Mouse (Mus musculus): ENCODE data around the gene Gm6760. TPM values are rescaled to one million over a fixed set of nuclear protein-coding genes. Genes with fewer than 3 reads are reported as not detected.

The Gm6760 gene
- polyA plus RNA-seq (2012; fragmentation: generic; extraction: Trizol) = not detected

DNA sequence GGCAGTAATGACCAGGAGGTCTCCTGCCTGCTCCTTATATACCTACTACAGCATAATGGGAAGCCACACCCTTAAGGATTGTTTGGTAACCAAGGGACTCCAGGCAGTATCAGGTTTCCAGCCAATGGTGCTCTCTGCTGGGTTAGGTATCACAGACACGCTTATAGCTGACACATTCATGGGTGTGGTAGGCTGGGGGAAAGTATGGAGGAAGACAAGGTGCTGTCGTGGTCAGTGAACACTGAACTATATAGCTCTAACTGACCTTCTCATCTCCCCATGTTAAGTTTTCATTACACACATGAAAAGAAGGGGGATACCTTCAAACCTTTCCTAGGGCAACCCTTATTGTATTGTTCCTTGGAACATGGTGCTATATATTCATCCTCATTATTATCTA is at the start of gene Gm6760:
TSS of gene Gm6760 (minus strand) at position 101 of the 400 bp plus-strand sequence.

DNA sequence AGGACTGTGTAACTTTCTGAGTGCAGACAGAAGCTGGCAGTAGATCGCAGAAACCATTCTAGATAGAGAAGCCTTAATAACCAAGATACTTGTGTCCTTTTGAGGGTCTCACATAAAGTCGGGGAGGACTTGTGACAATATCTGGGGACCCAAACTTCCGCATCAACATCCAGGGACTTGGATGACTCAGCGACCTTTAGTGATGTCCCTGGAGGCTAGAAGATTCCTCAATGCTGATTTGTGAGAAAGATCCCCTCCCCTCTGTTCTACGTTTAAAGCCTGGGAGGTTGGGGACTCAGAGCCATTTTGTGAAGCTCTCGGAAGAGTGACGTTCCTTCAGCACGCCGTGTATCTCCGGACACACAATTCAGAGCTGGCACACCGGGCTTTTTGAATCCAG is 21.2 kb upstream of the Gm6760 start, which contains the start of gene 3830417A13Rik:
TSS of gene 3830417A13Rik (plus strand) at position 301 of the 400 bp plus-strand sequence.

Other genes with a start within 250 kb of the Gm6760 start
- under 1 TPM in 1 of 2 experiments, not detected in 1; 0.35 TPM for gene 3830417A13Rik, start 21.4 kb upstream of the Gm6760 start, polyA plus RNA-seq (2012; fragmentation: generic; extraction: Trizol)
- gene Slitrk4, start 124.8 kb upstream of the Gm6760 start, polyA plus RNA-seq (2012; fragmentation: generic; extraction: Trizol) = not detected